Mouse (Mus musculus) cerebellum, adult 2 months (tissue): Measurements from ENCODE around the gene Pou4f2. TPM values are rescaled to one million over a fixed set of nuclear protein-coding genes. Genes with fewer than 3 reads are reported as not detected.

ENCODE experiments used
- DNase-seq, 2 experiments: peaks; one replicate each; pipeline ENCODE4 v3.0.0; 2021
- H3K27ac ChIP-seq: fragments of 200-500 bp; 2 replicates; pipeline ENCODE4 v1.5.1; 2012; ENCODE audit warnings: low read length, control low read depth, inconsistent platforms; ENCODE audit not compliant: insufficient read depth
- H3K27me3 ChIP-seq: fragments of 200-500 bp; 2 replicates; pipeline ENCODE4 v1.6.1; 2012; ENCODE audit warnings: inconsistent platforms, mild to moderate bottlenecking, low read length, moderate library complexity; ENCODE audit not compliant: control insufficient read depth, insufficient read depth
- H3K4me1 ChIP-seq: fragments of 200-500 bp; 2 replicates; pipeline ENCODE4 v1.6.1; 2011; ENCODE audit warnings: low read length; ENCODE audit not compliant: control insufficient read depth, insufficient read depth
- H3K4me3 ChIP-seq: fragments of 200-500 bp; replicated peaks from 2 replicates; pipeline ENCODE3; 2011; ENCODE audit warnings: mild to moderate bottlenecking, low read depth, low read length, control low read depth; ENCODE audit not compliant: insufficient read depth
- CTCF ChIP-seq: fragments of 200-500 bp; IDR thresholded peaks from 2 replicates; pipeline ENCODE4 v1.5.1; 2011; ENCODE audit warnings: low read depth, mild to moderate bottlenecking, control low read depth, low read length, moderate library complexity, borderline replicate concordance; ENCODE audit not compliant: insufficient read depth
- POLR2A ChIP-seq: fragments of 200-500 bp; IDR thresholded peaks from 2 replicates; pipeline ENCODE4 v1.6.1; 2011; ENCODE audit warnings: low read length, control low read depth, borderline replicate concordance; ENCODE audit not compliant: insufficient read depth
- WGBS: fragments of 180-500 bp; shearing (Covaris S2); methylation state at CpG from one replicate; pipeline ENCODE4 v1.1.7; 2018; 5-methylcytosine and 5-hydroxymethylcytosine counted together
- polyA plus RNA-seq: library from polyadenylated mRNA; depleted of rRNA; stranded (reverse); fragments of >200 nt; gene quantifications from 2 replicates; pipeline ENCODE4 v1.2.3, GENCODE M21; 2012

Pou4f2 gene
- polyA plus RNA-seq, 1 experiment: 0.80 TPM

GRCm38 (mm10) chr8:78437140-78438045 lies 948 bp upstream of the Pou4f2 start:
- H3K27me3 ChIP-seq: peaks cover 5% of the 10 kb centered on the region; the same call in 1 of the 2 replicates
- peaks cover 6% of the 10 kb centered on the region; the same call in 1 of the 2 replicates for H3K4me1 ChIP-seq
- 3% methylated on average over 32 of the region's 32 CpGs for WGBS
- H3K4me3 ChIP-seq: no peak overlapping the region
- no peak overlapping the region for H3K27ac ChIP-seq
- no peak for DNase-seq
- TF ChIP-seq POLR2A (no peak), CTCF (no peak)

- no peak overlapping the region for H3K4me3 ChIP-seq
- 1% methylated on average over 20 of the region's 25 CpGs for WGBS
- H3K27ac ChIP-seq: no peak overlapping the region
- peaks cover 5% of the 10 kb centered on the region; the same call in 1 of the 2 replicates for H3K27me3 ChIP-seq
- peaks cover 6% of the 10 kb centered on the region; the same call in 1 of the 2 replicates for H3K4me1 ChIP-seq
- no peak for DNase-seq
- TF ChIP-seq POLR2A (no peak), CTCF (no peak)
Observed at GRCm38 (mm10) chr8:78436661-78437060, 216 bp upstream of the Pou4f2 start.

- H3K4me3 ChIP-seq: no peak overlapping the region
- peaks cover 5% of the 10 kb centered on the region; the same call in 1 of the 2 replicates for H3K27me3 ChIP-seq
- no peak overlapping the region for H3K27ac ChIP-seq
- DNase-seq: no peak
- 1% methylated on average over 18 of the region's 18 CpGs for WGBS
- TF ChIP-seq CTCF: no peak
- no peak for TF ChIP-seq POLR2A
- peaks cover 6% of the 10 kb centered on the region; the same call in 1 of the 2 replicates for H3K4me1 ChIP-seq
Observed at GRCm38 (mm10) chr8:78435624-78435960, 853 bp downstream of the Pou4f2 start.

GRCm38 (mm10) chr8:78434823-78435623 lies 1.4 kb downstream of the Pou4f2 start:
- H3K4me3 ChIP-seq: no peak overlapping the region
- peaks cover 6% of the 10 kb centered on the region; the same call in 1 of the 2 replicates for H3K4me1 ChIP-seq
- no peak for DNase-seq
- no peak for TF ChIP-seq POLR2A
- no peak for TF ChIP-seq CTCF
- 1% methylated on average over 61 of the region's 62 CpGs for WGBS
- no peak overlapping the region for H3K27ac ChIP-seq
- H3K27me3 ChIP-seq: peaks cover 5% of the 10 kb centered on the region; the same call in 1 of the 2 replicates

- no peak overlapping the region for H3K27ac ChIP-seq
- TF ChIP-seq POLR2A (no peak), CTCF (no peak)
- no peak overlapping the region for H3K4me3 ChIP-seq
- 6% methylated on average over 8 of the region's 8 CpGs for WGBS
- peaks cover 6% of the 10 kb centered on the region; the same call in 1 of the 2 replicates for H3K4me1 ChIP-seq
- no peak for DNase-seq
- H3K27me3 ChIP-seq: peaks cover 5% of the 10 kb centered on the region; the same call in 1 of the 2 replicates
Observed at GRCm38 (mm10) chr8:78434340-78434739, 2.1 kb downstream of the Pou4f2 start.

- H3K4me1 ChIP-seq: peaks cover 6% of the 10 kb centered on the region; the same call in 1 of the 2 replicates
- TF ChIP-seq CTCF: no peak
- TF ChIP-seq POLR2A: no peak
- DNase-seq: no peak
- 19% methylated on average over 5 of the region's 5 CpGs for WGBS
- no peak overlapping the region for H3K4me3 ChIP-seq
- peaks cover 5% of the 10 kb centered on the region; the same call in 1 of the 2 replicates for H3K27me3 ChIP-seq
- H3K27ac ChIP-seq: no peak overlapping the region
Observed at GRCm38 (mm10) chr8:78433318-78433717, 3.1 kb downstream of the Pou4f2 start.

- H3K4me3 ChIP-seq: no peak overlapping the region
- H3K4me1 ChIP-seq: peaks cover 3% of the 10 kb centered on the region; the same call in 1 of the 2 replicates
- H3K27me3 ChIP-seq: peaks cover 2% of the 10 kb centered on the region; the same call in 1 of the 2 replicates
- no peak for DNase-seq
- no peak overlapping the region for H3K27ac ChIP-seq
- TF ChIP-seq CTCF (no peak), POLR2A (no peak)
- 21% methylated on average over 1 of the region's 1 CpGs for whole genome bisulfite sequencing
Observed at GRCm38 (mm10) chr8:78432451-78432850, 4.0 kb downstream of the Pou4f2 start.
